Mouse (Mus musculus) forebrain, embryonic 12.5 days (tissue): Measurements from ENCODE around the gene Abcg1. TPM values are rescaled to one million over a fixed set of nuclear protein-coding genes. Genes with fewer than 3 reads are reported as not detected.

Source experiments
- ATAC-seq: fragments of 200-750 bp; cut with Nextera tagmentation; 2 replicates; pipeline ENCODE4 v1.8.0; 2017; ENCODE audit warnings: moderate TSS enrichment; ENCODE audit not compliant: low FRiP score
- H3K27ac ChIP-seq: fragments of 300-500 bp; sonication (generic); 2 replicates; pipeline ENCODE4 v1.5.1; 2016; ENCODE audit warnings: mild to moderate bottlenecking
- H3K27me3 ChIP-seq: fragments of 300-500 bp; sonication (generic); 2 replicates; pipeline ENCODE4 v1.6.1; 2016; ENCODE audit warnings: mild to moderate bottlenecking
- H3K36me3 ChIP-seq: fragments of 300-500 bp; sonication (generic); replicated peaks from 2 replicates; pipeline ENCODE4 v1.6.1; 2016; ENCODE audit warnings: mild to moderate bottlenecking
- H3K4me1 ChIP-seq: fragments of 300-500 bp; sonication (generic); 2 replicates; pipeline ENCODE4 v1.6.1; 2016
- H3K4me2 ChIP-seq: fragments of 300-500 bp; sonication (generic); 2 replicates; pipeline ENCODE4 v1.6.1; 2016; ENCODE audit warnings: mild to moderate bottlenecking, moderate library complexity
- H3K4me3 ChIP-seq: fragments of 300-500 bp; sonication (generic); replicated peaks from 2 replicates; pipeline ENCODE4 v1.5.1; 2016; ENCODE audit warnings: mild to moderate bottlenecking
- H3K9ac ChIP-seq: fragments of 300-500 bp; sonication (generic); 2 replicates; pipeline ENCODE4 v1.6.1; 2016; ENCODE audit warnings: mild to moderate bottlenecking
- H3K9me3 ChIP-seq: fragments of 300-500 bp; sonication (generic); 2 replicates; pipeline ENCODE4 v1.6.1; 2016
- WGBS: fragments of 180-500 bp; shearing (Covaris S2); methylation state at CpG from one replicate; pipeline ENCODE4 v1.1.7; 2016; 5-methylcytosine and 5-hydroxymethylcytosine counted together
- polyA plus RNA-seq: library from polyadenylated mRNA; unstranded; fragments of >200 nt; fragmentation: Nextera tagmentation; extraction: Ambion mirVana; gene quantifications from 2 replicates; pipeline ENCODE4 v1.2.1, GENCODE M21; 2016

Gene Abcg1
- polyA plus RNA-seq, 1 experiment from 2014 or later = 16.2 TPM

GRCm38 (mm10) chr17:31091023-31091735 lies 33.7 kb downstream of the Abcg1 start:
- H3K4me2 ChIP-seq = no peak overlapping the region
- whole genome bisulfite sequencing = 57% methylated on average over 13 of the region's 13 CpGs
- peaks cover 47% of the 10 kb centered on the region for H3K4me1 ChIP-seq
- H3K27ac ChIP-seq = peak overlapping the region; percentile 9
- no peaks in the 10 kb centered on the region for H3K27me3 ChIP-seq
- H3K4me3 ChIP-seq = no peak overlapping the region
- no peaks in the 10 kb centered on the region for H3K9me3 ChIP-seq
- 0 out of 2 replicates have a peak, but pooled peaks have one; percentile 9 for ATAC-seq
- H3K36me3 ChIP-seq = peaks cover 10% of the 10 kb centered on the region; the same call in 1 of the 2 replicates
- H3K9ac ChIP-seq = no peak overlapping the region

GRCm38 (mm10) chr17:31094781-31095180 lies 37.3 kb downstream of the Abcg1 start:
- Histone ChIP-seq H3K36me3 (peaks cover 10% of the 10 kb centered on the region; the same call in 1 of the 2 replicates), H3K9me3 (no peaks in the 10 kb centered on the region), H3K27me3 (no peaks in the 10 kb centered on the region), H3K4me2 (no peak overlapping the region), H3K27ac (no peak overlapping the region), H3K9ac (no peak overlapping the region), H3K4me3 (no peak overlapping the region), H3K4me1 (peaks cover 26% of the 10 kb centered on the region)
- no peak for ATAC-seq
- WGBS = 63% methylated on average over 5 of the region's 5 CpGs

- 88% methylated on average over 7 of the region's 7 CpGs for WGBS
- no peaks in the 10 kb centered on the region for H3K27me3 ChIP-seq
- H3K9ac ChIP-seq = no peak overlapping the region
- H3K4me1 ChIP-seq = peaks cover 18% of the 10 kb centered on the region
- H3K4me3 ChIP-seq = no peak overlapping the region
- H3K9me3 ChIP-seq = no peaks in the 10 kb centered on the region
- H3K27ac ChIP-seq = no peak overlapping the region
- ATAC-seq = no peak
- H3K4me2 ChIP-seq = no peak overlapping the region
- peaks cover 10% of the 10 kb centered on the region; the same call in 1 of the 2 replicates for H3K36me3 ChIP-seq
Measured at GRCm38 (mm10) chr17:31095570-31095969, 38.1 kb downstream of the Abcg1 start.

- no peak for ATAC-seq
- no peak overlapping the region for H3K27ac ChIP-seq
- H3K9ac ChIP-seq = no peak overlapping the region
- no peaks in the 10 kb centered on the region for H3K27me3 ChIP-seq
- no peak overlapping the region for H3K4me2 ChIP-seq
- 93% methylated on average over 2 of the region's 2 CpGs for WGBS
- H3K9me3 ChIP-seq = no peaks in the 10 kb centered on the region
- H3K4me3 ChIP-seq = no peak overlapping the region
- H3K4me1 ChIP-seq = peaks cover 7% of the 10 kb centered on the region; the same call in 1 of the 2 replicates
- peaks cover 10% of the 10 kb centered on the region; the same call in 1 of the 2 replicates for H3K36me3 ChIP-seq
Measured at GRCm38 (mm10) chr17:31096893-31097292, 39.4 kb downstream of the Abcg1 start.

GRCm38 (mm10) chr17:31098788-31099187 lies 41.3 kb downstream of the Abcg1 start:
- WGBS = 92% methylated on average over 5 of the region's 5 CpGs
- no peak for ATAC-seq
- no peaks in the 10 kb centered on the region for H3K9me3 ChIP-seq
- no peak overlapping the region for H3K9ac ChIP-seq
- no peak overlapping the region for H3K4me2 ChIP-seq
- no peak overlapping the region for H3K27ac ChIP-seq
- H3K36me3 ChIP-seq = peaks cover 5% of the 10 kb centered on the region; the same call in 1 of the 2 replicates
- H3K4me1 ChIP-seq = peaks cover 7% of the 10 kb centered on the region; the same call in 1 of the 2 replicates
- H3K27me3 ChIP-seq = no peaks in the 10 kb centered on the region
- no peak overlapping the region for H3K4me3 ChIP-seq

- Histone ChIP-seq H3K9me3 (no peaks in the 10 kb centered on the region), H3K9ac (no peak overlapping the region), H3K27me3 (no peaks in the 10 kb centered on the region), H3K4me3 (no peak overlapping the region), H3K4me1 (no peaks in the 10 kb centered on the region), H3K36me3 (0 out of 2 replicates have a peak, but pooled peaks cover 1% of the 10 kb centered on the region), H3K4me2 (no peak overlapping the region), H3K27ac (no peak overlapping the region)
- WGBS = 86% methylated on average over 8 of the region's 8 CpGs
- no peak for ATAC-seq
Measured at GRCm38 (mm10) chr17:31103007-31103570, 45.6 kb downstream of the Abcg1 start.

GRCm38 (mm10) chr17:31103823-31104222 lies 46.3 kb downstream of the Abcg1 start:
- ATAC-seq = no peak
- no peaks in the 10 kb centered on the region for H3K27me3 ChIP-seq
- no peak overlapping the region for H3K9ac ChIP-seq
- H3K9me3 ChIP-seq = no peaks in the 10 kb centered on the region
- no peak overlapping the region for H3K4me2 ChIP-seq
- no peak overlapping the region for H3K27ac ChIP-seq
- WGBS = 89% methylated on average over 8 of the region's 8 CpGs
- H3K36me3 ChIP-seq = 0 out of 2 replicates have a peak, but pooled peaks cover 4% of the 10 kb centered on the region
- no peak overlapping the region for H3K4me3 ChIP-seq
- no peaks in the 10 kb centered on the region for H3K4me1 ChIP-seq

- Histone ChIP-seq H3K4me3 (no peak overlapping the region), H3K36me3 (peaks cover 19% of the 10 kb centered on the region), H3K4me2 (no peak overlapping the region), H3K27me3 (no peaks in the 10 kb centered on the region), H3K9ac (no peak overlapping the region), H3K9me3 (no peaks in the 10 kb centered on the region), H3K4me1 (peaks cover 8% of the 10 kb centered on the region), H3K27ac (no peak overlapping the region)
- 87% methylated on average over 15 of the region's 15 CpGs for WGBS
- ATAC-seq = no peak
Measured at GRCm38 (mm10) chr17:31108388-31108787, 50.9 kb downstream of the Abcg1 start.

GRCm38 (mm10) chr17:31113191-31113856 lies 55.8 kb downstream of the Abcg1 start:
- Histone ChIP-seq H3K4me2 (no peak overlapping the region), H3K4me3 (no peak overlapping the region), H3K27ac (peak overlapping the region; percentile 15), H3K9ac (no peak overlapping the region), H3K27me3 (no peaks in the 10 kb centered on the region), H3K36me3 (peaks cover 26% of the 10 kb centered on the region), H3K4me1 (peaks cover 19% of the 10 kb centered on the region), H3K9me3 (no peaks in the 10 kb centered on the region)
- 23% methylated on average over 9 of the region's 9 CpGs for whole genome bisulfite sequencing
- ATAC-seq = no peak

- H3K9ac ChIP-seq = no peak overlapping the region
- no peak overlapping the region for H3K4me3 ChIP-seq
- H3K27ac ChIP-seq = no peak overlapping the region
- ATAC-seq = no peak
- H3K4me1 ChIP-seq = peaks cover 21% of the 10 kb centered on the region
- peaks cover 12% of the 10 kb centered on the region for H3K36me3 ChIP-seq
- no peak overlapping the region for H3K4me2 ChIP-seq
- H3K27me3 ChIP-seq = no peaks in the 10 kb centered on the region
- WGBS = 86% methylated on average over 6 of the region's 6 CpGs
- no peaks in the 10 kb centered on the region for H3K9me3 ChIP-seq
Measured at GRCm38 (mm10) chr17:31116063-31116462, 58.6 kb downstream of the Abcg1 start.

GRCm38 (mm10) chr17:31117946-31118345 lies 60.5 kb downstream of the Abcg1 start:
- no peak overlapping the region for H3K4me3 ChIP-seq
- no peaks in the 10 kb centered on the region for H3K9me3 ChIP-seq
- H3K27ac ChIP-seq = no peak overlapping the region
- no peak overlapping the region for H3K9ac ChIP-seq
- no peaks in the 10 kb centered on the region for H3K27me3 ChIP-seq
- peaks cover 10% of the 10 kb centered on the region for H3K36me3 ChIP-seq
- H3K4me2 ChIP-seq = no peak overlapping the region
- peaks cover 18% of the 10 kb centered on the region for H3K4me1 ChIP-seq
- no peak for ATAC-seq
- WGBS = 87% methylated on average over 5 of the region's 5 CpGs

- H3K27ac ChIP-seq = no peak overlapping the region
- no peak overlapping the region for H3K9ac ChIP-seq
- peaks cover 7% of the 10 kb centered on the region for H3K4me1 ChIP-seq
- no peak overlapping the region for H3K4me3 ChIP-seq
- WGBS = 7% methylated on average over 7 of the region's 7 CpGs
- no peaks in the 10 kb centered on the region for H3K27me3 ChIP-seq
- peak; percentile 51; the same call in 1 of the 2 replicates for ATAC-seq
- peaks cover 6% of the 10 kb centered on the region for H3K36me3 ChIP-seq
- no peaks in the 10 kb centered on the region for H3K9me3 ChIP-seq
- H3K4me2 ChIP-seq = no peak overlapping the region
Measured at GRCm38 (mm10) chr17:31119429-31119828, 62.0 kb downstream of the Abcg1 start.
